Mouse (Mus musculus) telencephalon, adult 2 months (tissue): ENCODE data around the gene Adam1b.
"Not testable (repeated sequence)": the region's sequence is repeated elsewhere in the genome, so short reads cannot be mapped to it uniquely, and the experiment has no call there.

ENCODE experiments used
- DNase-seq: peaks from one replicate; pipeline ENCODE4 v3.0.0-alpha.2; 2011; ENCODE audit warnings: low read depth, low spot score

Adam1b gene

GRCm38 (mm10) chr5:121503231-121503630 lies at the start of gene Adam1b:
Gene Adam1b (minus strand): TSS chr5:121503435.
- no peak for DNase-seq

- DNase-seq, result no peak
Measured at GRCm38 (mm10) chr5:121549196-121549595, 46.0 kb upstream of the Adam1b start.

- no peak for DNase-seq
Measured at GRCm38 (mm10) chr5:121547084-121547483, 43.8 kb upstream of the Adam1b start.

- no peak for DNase-seq
Measured at GRCm38 (mm10) chr5:121546530-121546895, 43.3 kb upstream of the Adam1b start.

GRCm38 (mm10) chr5:121545793-121546529 lies 42.7 kb upstream of the Adam1b start, which contains the start of gene Mapkapk5:
Gene Mapkapk5 (minus strand): TSS chr5:121545905.
- DNase-seq, result peak; percentile 91

- DNase-seq, result no peak
Measured at GRCm38 (mm10) chr5:121544910-121545792, 41.9 kb upstream of the Adam1b start, which contains the start of the genes Adam1a and Gm42878. Gene Adam1a (minus strand): TSS chr5:121545482. Gene Gm42878 (minus strand): TSS chr5:121545482.

- no peak for DNase-seq
Measured at GRCm38 (mm10) chr5:121543370-121543769, 40.1 kb upstream of the Adam1b start.

GRCm38 (mm10) chr5:121541235-121541634 lies 38.0 kb upstream of the Adam1b start:
- DNase-seq, result no peak

- DNase-seq, result no peak
Measured at GRCm38 (mm10) chr5:121540066-121540465, 36.8 kb upstream of the Adam1b start.

- DNase-seq, result no peak
Measured at GRCm38 (mm10) chr5:121537588-121537987, 34.4 kb upstream of the Adam1b start.

- no peak for DNase-seq
Measured at GRCm38 (mm10) chr5:121536921-121537555, 33.8 kb upstream of the Adam1b start.

GRCm38 (mm10) chr5:121535116-121535515 lies 31.9 kb upstream of the Adam1b start:
- no peak for DNase-seq

GRCm38 (mm10) chr5:121534521-121534920 lies 31.3 kb upstream of the Adam1b start:
- no peak for DNase-seq

- no peak for DNase-seq
Measured at GRCm38 (mm10) chr5:121526961-121527360, 23.7 kb upstream of the Adam1b start.

- no peak for DNase-seq
Measured at GRCm38 (mm10) chr5:121526526-121526925, 23.3 kb upstream of the Adam1b start.

- no peak for DNase-seq
Measured at GRCm38 (mm10) chr5:121525774-121526450, 22.7 kb upstream of the Adam1b start.

- DNase-seq, result not testable (repeated sequence)
Measured at GRCm38 (mm10) chr5:121519758-121520157, 16.5 kb upstream of the Adam1b start.

GRCm38 (mm10) chr5:121518983-121519382 lies 15.7 kb upstream of the Adam1b start:
- DNase-seq, result no peak

GRCm38 (mm10) chr5:121510009-121510408 lies 6.8 kb upstream of the Adam1b start:
- DNase-seq, result no peak

GRCm38 (mm10) chr5:121506846-121507245 lies 3.6 kb upstream of the Adam1b start:
- no peak for DNase-seq

- not testable (repeated sequence) for DNase-seq
Measured at GRCm38 (mm10) chr5:121501424-121501996, 1.7 kb downstream of the Adam1b start.
